Mouse (Mus musculus): ENCODE measurements around the gene Orc3. TPM values are rescaled to one million over a fixed set of nuclear protein-coding genes. Genes with fewer than 3 reads are reported as not detected.
"Not testable (repeated sequence)": the region's sequence is repeated elsewhere in the genome, so short reads cannot be mapped to it uniquely, and the experiment has no call there.

Orc3 gene
- total RNA-seq, 2 experiments from 2014 or later: 48.4 to 48.9 TPM

DNA sequence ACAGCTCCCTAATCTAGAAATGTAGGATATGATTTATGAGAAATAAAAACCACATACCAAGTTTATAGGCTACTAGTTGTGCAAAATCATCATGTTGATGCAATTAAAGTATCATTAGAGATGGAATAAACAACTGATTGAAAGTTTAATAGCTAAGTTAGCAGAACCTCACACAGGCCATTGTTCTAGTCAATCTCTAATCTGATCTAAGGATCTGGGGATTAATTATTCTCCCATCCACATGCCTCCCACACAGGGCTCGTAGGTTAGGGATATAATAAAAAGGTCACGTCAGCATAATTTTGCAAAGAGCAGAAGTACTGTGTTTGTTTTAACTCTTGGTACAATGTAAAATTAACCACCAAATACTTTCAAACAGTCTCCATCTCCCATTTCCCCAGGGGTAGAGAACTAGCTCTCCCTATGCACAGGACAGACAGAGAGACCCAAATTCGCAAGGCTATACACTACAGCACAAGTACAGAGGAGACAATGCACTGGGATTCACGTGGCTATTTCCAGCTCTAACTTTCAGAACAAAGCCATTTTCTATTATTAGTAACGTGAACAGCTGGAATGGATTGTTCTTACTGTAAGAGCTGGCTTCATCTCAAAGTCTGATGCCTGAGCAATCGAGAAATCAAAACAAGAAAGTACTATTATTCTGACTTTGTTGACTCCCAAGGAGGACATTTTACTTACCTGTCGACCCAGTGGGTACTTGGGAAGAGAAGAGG, 29.7 kb downstream of the Orc3 start:
- DNase-seq (ENCODE audit: low spot score in 2 of 2): no peak

DNA sequence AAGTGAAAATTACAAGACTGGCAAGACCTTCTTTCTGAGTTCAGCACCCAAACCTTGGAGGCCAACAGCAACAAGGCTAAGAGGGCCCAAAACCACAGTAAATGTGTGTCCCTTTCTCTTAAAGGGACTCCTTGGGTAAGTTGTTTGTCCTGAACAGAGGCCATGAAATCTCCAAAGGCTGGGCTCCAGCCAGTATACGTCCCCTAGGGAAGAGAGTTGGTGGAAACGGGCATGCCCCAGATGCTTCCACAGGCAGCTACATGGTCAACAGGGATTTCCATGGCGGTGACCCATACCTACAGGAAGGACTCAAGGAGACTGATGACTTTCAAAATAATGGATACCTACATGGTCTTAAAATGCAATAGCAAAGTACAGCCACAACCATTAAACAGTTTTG, 31.3 kb downstream of the Orc3 start:
- no peak for DNase-seq (ENCODE audit: low spot score in 2 of 2)

- DNase-seq (ENCODE audit: low spot score in 2 of 2): no peak
Measured at GRCm38 (mm10) chr4:34582476-34582875, 32.3 kb downstream of the Orc3 start.

GRCm38 (mm10) chr4:34581990-34582389, 32.8 kb downstream of the Orc3 start:
- no peak for DNase-seq (ENCODE audit: low spot score in 2 of 2)

DNA sequence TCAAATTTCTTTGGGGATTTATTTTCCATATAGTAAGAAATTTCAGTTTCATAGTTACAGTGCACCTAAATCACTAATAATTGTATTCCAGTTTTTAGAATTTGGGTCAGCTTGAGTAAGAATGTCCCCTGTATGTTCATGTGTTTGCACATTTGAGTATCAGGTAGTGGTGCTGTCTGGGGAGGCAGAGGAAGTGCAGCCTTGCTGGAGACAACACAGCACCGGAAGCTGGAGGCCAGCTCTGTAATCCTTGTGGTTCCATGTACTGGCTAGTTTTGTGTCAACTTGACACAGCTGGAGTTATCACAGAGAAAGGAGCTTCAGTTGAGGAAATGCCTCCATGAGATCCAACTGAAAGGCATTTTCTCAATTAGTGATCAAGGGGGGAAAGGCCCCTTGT, 33.3 kb downstream of the Orc3 start:
- DNase-seq (ENCODE audit: low spot score in 2 of 2): not testable (repeated sequence)

- no peak for DNase-seq (ENCODE audit: low spot score in 2 of 2)
Measured at GRCm38 (mm10) chr4:34579215-34579614, 35.5 kb downstream of the Orc3 start.

DNA sequence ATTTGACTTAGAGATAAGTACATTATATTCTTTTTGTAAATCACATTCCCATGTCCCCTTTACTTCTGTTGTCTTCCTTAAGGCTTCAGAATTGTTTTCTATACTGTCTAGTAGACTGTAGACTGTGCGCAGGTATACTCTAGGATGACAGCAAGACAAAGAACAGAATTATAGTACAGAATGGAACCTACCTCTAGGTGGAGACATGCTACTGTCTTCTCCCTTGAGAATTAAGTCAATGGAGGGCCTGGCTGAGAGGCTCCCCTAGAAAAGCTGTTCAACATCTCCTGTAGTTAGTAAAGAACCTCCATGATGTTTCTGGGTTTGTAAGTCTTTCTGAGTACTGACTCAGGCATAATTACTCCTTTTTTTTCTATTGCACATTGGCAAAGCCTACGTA, 37.7 kb downstream of the Orc3 start:
- DNase-seq (ENCODE audit: low spot score in 2 of 2): no peak

DNA sequence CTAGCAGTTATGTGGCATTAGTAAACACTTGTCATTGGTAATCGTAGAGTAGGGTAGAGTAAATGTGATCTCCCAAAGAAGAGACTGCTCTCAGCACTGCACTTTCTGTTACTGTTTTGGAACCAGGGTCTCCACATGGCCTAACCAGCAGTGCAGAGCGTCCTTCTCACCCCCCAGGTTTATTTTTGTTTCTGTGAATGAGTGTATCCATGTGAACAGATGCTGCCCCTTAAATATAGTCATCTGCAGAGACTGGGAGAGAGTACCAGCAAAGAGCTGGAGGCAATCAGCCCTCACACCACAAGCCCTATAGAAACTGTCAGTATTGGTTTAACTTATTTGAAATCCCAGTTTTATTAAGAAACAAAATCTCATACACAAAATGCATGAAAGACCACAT, 41.9 kb downstream of the Orc3 start:
- DNase-seq (ENCODE audit: low spot score in 2 of 2): no peak

- DNase-seq (ENCODE audit: low spot score in 2 of 2): no peak
Measured at GRCm38 (mm10) chr4:34566226-34566625, 48.5 kb downstream of the Orc3 start.

DNA sequence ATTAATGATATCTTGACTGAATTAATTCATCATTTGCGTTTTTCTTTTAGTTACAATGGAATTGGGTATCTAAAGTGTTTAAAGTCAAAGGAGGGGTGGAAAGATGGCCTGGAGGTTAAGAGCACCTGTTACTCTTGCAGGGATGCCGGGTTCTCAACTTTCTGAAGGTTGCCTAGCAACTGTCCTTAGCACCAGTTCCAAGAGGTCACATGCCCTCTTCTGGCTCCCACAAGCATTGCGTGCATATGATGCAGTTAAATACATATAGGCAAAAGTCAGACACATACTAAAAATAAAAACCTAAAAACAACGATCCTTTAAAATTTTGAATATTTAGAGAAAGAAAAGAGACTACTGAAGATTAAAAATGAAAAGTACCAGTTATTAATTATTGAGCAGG, 53.8 kb downstream of the Orc3 start:
- no peak for DNase-seq (ENCODE audit: low spot score in 2 of 2)

DNA sequence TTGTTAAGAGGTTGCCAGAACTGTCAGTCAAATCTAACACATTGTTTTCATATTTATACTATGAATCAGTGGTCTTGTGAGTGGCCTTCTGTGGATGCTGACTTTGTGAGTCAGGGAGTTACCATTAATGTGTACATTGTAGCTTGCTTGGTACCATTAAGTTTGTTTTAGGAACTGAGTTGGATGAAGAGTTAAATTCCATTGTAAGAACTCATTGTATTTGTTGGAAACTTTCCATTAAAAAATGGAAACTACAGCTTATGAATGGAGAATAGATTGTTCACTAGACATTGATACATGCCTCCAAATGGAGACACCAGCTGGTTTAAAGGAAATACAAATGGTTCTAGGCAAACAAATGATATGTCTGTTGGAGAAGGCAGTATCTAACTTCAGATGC, 58.6 kb downstream of the Orc3 start:
- no peak for DNase-seq (ENCODE audit: low spot score in 2 of 2)

DNA sequence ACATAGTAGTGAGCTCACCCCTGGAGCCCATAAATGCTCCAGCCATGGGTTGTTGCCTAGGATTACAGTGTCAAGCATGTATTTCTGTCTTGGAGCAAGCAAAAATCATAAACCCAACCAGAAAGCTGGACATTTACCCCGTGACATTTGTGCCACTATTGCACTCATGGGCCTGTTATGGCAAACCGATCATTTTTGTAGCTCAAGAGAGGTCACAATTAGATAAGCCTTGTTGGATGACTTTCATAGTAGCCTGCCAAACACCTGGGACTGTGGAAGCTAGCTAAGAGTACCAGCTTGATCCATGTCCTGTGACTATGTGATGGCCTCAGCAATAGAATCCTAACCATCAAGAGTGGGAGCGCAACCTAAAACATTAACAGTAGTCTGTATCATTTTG, 59.1 kb downstream of the Orc3 start:
- no peak for DNase-seq (ENCODE audit: low spot score in 2 of 2)

- no peak for DNase-seq (ENCODE audit: low spot score in 2 of 2)
Measured at GRCm38 (mm10) chr4:34554596-34554995, 60.1 kb downstream of the Orc3 start.

- DNase-seq (ENCODE audit: low spot score in 2 of 2): no peak
Measured at GRCm38 (mm10) chr4:34551966-34552365, 62.8 kb downstream of the Orc3 start.

GRCm38 (mm10) chr4:34551098-34551809, 63.5 kb downstream of the Orc3 start:
- DNase-seq (ENCODE audit: low spot score in 2 of 2): peak; percentile 53 to 61

DNA sequence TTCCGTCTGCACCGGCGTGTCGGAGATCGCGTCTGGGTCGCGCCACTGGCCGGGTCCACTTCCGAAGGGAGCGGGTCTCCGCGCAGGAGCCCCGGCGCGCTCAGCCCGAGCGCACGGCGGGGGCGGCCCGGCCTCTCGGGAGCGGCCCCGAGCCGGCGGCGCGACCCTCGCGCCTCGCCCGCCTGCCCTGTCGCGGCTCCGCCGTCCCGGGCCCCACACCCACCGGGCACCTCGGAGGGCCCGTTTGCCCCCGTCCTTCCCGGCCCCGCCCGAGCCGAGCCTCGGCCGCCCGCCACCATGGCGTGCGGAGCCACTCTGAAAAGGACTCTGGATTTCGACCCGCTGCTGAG, 64.0 kb downstream of the Orc3 start, which contains the start of gene Akirin2:
TSS of gene Akirin2 (plus strand) at position 190 of the 350 bp plus-strand sequence.
- no peak for DNase-seq (ENCODE audit: low spot score in 2 of 2)

DNA sequence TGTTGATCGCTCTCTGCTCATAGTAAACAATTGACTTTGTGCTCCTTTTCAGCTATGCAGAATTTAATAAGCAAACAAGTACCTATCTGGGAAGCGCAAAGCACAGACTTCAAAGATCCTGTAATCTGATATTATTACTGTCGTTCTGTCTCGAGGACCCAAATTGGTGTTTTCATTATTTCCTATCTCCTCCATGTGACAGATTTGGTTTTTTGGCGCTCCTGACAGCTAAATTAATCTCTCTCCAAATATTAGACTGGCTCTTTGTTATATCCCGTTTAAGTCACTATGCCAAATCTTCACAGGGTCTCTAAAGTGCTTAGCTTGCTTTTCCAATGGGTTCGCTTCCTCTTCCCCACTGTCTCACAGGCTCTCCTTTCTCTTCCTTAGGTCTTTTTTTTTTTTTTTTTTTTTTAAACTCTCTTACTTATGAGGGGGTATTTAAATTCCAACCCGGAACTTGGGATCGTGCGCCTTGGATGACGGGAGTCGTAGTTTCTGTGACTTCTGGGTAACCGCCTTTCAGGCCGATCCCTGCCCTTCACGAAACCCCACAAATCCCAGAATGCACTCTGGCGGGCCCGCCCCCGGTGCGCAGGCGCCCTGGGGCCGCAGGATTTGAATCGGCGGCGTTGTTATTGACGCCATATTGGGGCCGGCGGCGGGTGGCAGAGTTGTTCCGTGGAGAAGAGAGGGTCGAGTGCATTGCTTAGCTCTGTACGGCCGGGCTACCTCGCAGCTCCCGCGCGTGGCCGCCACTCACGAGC, 64.6 kb downstream of the Orc3 start:
- DNase-seq (ENCODE audit: low spot score in 2 of 2): peak; percentile 94 to 95

DNA sequence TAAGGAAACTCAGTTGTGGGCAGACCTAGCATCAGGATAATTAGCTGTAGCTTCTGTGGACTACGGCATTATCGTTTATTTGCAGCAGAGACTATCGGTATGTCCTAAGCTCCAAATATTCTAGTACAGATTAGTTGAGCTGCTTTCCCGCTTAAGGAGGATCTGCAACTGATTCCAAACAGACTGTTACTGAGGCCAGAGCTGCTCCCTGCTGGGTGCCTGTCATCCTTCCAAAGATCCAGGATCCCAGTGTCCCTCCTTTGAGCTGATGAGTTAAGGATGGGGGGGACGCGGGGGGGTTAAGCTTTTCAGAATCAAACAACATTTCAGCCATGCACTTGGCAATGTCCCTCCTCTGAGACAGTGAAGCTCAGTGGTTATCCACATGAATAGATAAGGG, 84.8 kb downstream of the Orc3 start:
- no peak for DNase-seq (ENCODE audit: low spot score in 2 of 2)

GRCm38 (mm10) chr4:34529379-34529778, 85.4 kb downstream of the Orc3 start:
- DNase-seq (ENCODE audit: low spot score in 2 of 2): no peak

DNA sequence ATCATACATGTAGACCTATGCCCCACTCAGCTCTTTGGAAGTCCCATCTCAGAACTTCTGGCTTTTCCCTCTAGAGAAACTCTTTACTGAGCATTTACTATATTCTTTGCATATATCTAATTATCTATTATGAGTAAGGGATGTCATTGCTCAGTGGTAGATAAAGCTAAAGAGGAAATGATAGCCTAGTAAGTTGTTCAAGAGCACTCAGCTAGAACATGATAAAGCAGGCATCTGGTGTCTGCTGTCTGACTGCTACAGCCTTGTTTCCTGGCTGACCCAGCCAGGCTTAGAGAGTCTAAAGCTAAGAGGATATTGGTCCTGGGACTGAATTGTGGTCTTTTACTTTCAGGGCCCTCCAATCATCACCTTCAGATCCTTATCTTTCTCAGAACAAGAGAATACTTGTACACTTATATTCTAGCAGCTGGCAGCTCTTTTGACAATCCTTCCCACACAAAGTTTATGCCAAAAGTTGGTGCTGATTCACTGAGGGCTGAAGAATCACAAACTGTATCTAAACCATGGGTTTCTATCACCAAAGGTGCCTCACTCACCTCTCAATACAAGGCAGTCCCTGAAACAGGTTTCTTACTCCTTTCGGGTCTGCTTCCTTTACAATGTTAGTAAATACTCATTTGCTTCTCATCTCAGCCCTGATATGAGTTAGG, 86.2 kb downstream of the Orc3 start:
- DNase-seq (ENCODE audit: low spot score in 2 of 2): no peak

- no peak for DNase-seq (ENCODE audit: low spot score in 2 of 2)
Measured at GRCm38 (mm10) chr4:34526771-34527170, 88.0 kb downstream of the Orc3 start.
